Mouse (Mus musculus): ENCODE measurements at regions not wholly inside any gene's neighbourhood (a gene's known extent, or its start where the extent isn't known, plus 50 kb on each side); places are given as distances from the start of the nearest gene placed in this dataset. TPM values are rescaled to one million over a fixed set of nuclear protein-coding genes. Genes with fewer than 3 reads are reported as not detected.

- no peak for ATAC-seq (ENCODE audit: low FRiP score, low read depth)
- H3K27me3 ChIP-seq: no peaks in the 10 kb centered on the region
- H3K9me3 ChIP-seq: no peaks in the 10 kb centered on the region
- no peak overlapping the region for H3K4me2 ChIP-seq (replicated peaks)
- H3K36me3 ChIP-seq: no peaks in the 10 kb centered on the region
- no peak overlapping the region for H3K27ac ChIP-seq (replicated peaks)
- H3K9ac ChIP-seq (replicated peaks): no peak overlapping the region
- 71% methylated on average over 2 of the region's 2 CpGs for WGBS
- no peaks in the 10 kb centered on the region for H3K4me1 ChIP-seq
- H3K4me3 ChIP-seq: no peak overlapping the region
Observed at GRCm38 (mm10) chr11:37442781-37443180, 207.0 kb upstream of the Tenm2 start.

DNA sequence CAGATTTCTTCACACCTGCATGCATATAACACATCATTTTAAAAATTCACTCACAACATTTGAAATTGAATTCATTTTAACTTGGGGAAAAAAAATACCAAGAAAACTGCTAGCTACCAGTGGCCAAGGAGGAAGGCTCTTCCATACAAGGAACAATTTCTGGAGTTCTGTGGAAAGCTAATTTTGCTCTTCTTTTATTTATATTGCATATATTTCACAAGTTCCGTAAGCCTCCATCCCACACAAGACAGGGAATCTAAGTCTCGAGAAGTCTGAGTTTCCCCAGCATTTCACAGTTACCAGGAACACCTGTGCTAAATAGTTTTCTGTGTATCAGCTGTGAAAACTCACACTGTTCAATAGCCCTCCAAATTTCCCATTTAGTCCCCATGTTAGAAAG is 198.8 kb upstream of the Tenm2 start:
- ATAC-seq (ENCODE audit: low FRiP score, low read depth): no peak
- Histone ChIP-seq H3K4me1 (peaks cover 9% of the 10 kb centered on the region), H3K36me3 (no peaks in the 10 kb centered on the region), H3K27ac (replicated peaks) (no peak overlapping the region), H3K9ac (replicated peaks) (no peak overlapping the region), H3K27me3 (no peaks in the 10 kb centered on the region; the same call in 1 of the 2 replicates), H3K4me2 (replicated peaks) (no peak overlapping the region), H3K9me3 (no peaks in the 10 kb centered on the region), H3K4me3 (no peak overlapping the region)
- 71% methylated on average over 2 of the region's 2 CpGs for WGBS

DNA sequence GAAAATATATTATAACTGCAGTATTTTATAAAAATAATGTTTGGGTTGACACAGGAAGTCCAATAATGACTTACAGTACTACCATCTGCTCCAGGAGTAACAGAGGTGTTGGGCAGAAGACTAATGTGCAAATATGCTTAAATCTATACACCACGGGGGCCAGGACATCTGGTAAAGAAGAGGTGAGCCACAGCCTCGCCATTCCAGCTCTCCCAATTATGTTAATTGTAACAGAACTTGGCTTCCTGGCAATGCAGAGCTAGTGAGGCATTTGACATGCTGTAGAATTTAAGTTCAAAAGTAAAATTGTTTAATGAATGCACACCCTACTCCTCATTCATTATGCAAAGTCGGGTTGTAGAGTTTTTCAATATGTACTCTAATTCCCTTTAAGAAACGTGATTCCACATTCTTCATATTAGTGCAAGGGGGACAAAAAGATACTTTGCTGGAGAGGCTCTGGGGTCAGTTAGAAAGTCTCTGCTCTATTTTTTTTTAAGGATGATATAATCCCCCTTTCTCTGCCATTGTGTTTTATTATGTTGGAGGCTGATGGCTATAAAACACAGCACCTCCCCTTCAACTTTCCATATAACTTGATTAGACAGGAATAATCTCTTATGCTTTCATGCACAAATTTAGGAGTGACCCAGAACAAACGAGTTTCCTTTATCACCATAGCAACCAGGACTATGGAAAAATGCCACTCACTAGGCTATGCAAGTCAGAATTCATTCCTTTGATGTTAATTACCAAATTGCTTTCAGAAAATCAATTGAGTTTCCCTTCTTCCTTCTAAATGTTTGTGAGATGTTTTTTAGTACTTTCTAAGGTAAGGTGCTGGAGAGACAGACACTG is 188.8 kb upstream of the Tenm2 start:
- Histone ChIP-seq H3K4me1 (peaks cover 9% of the 10 kb centered on the region), H3K4me2 (replicated peaks) (no peak overlapping the region), H3K27ac (replicated peaks) (no peak overlapping the region), H3K9me3 (no peaks in the 10 kb centered on the region), H3K4me3 (no peak overlapping the region), H3K36me3 (no peaks in the 10 kb centered on the region), H3K9ac (replicated peaks) (no peak overlapping the region), H3K27me3 (peaks cover 7% of the 10 kb centered on the region; the same call in 1 of the 2 replicates)
- 12% methylated on average over 5 of the region's 5 CpGs for WGBS
- ATAC-seq (ENCODE audit: low FRiP score, low read depth): peak; percentile 84

GRCm38 (mm10) chr11:37412868-37413267 is 177.1 kb upstream of the Tenm2 start:
- Histone ChIP-seq H3K4me3 (no peak overlapping the region), H3K27ac (replicated peaks) (no peak overlapping the region), H3K4me2 (replicated peaks) (no peak overlapping the region), H3K4me1 (no peaks in the 10 kb centered on the region), H3K9ac (replicated peaks) (no peak overlapping the region), H3K27me3 (no peaks in the 10 kb centered on the region), H3K36me3 (no peaks in the 10 kb centered on the region), H3K9me3 (no peaks in the 10 kb centered on the region)
- WGBS: 76% methylated on average over 3 of the region's 3 CpGs
- ATAC-seq (ENCODE audit: low FRiP score, low read depth): no peak

DNA sequence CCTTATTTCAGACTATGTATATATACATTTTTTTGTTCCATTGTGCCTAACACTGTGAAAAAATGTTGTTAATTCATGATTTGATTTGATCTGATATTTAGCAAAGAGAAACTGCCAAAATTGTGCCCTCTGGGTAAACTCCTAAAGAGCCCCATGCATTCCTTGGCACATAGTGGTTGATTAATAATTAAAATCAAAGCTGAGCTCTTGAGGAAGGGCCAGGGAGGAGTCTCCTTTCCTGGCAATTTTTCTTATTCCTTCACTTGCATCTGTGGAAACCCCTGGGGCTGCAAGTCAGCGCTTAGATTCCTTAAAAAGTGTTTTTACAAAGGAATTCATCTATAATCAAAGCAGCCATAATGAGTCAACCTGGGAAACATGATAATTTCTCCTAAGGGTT is 132.2 kb upstream of the Tenm2 start:
- H3K36me3 ChIP-seq: no peaks in the 10 kb centered on the region
- no peaks in the 10 kb centered on the region for H3K9me3 ChIP-seq
- no peak overlapping the region for H3K4me3 ChIP-seq
- no peaks in the 10 kb centered on the region for H3K27me3 ChIP-seq
- WGBS: 71% methylated on average over 1 of the region's 1 CpGs
- ATAC-seq (ENCODE audit: low FRiP score, low read depth): no peak
- no peak overlapping the region for H3K27ac ChIP-seq (replicated peaks)
- H3K4me1 ChIP-seq: no peaks in the 10 kb centered on the region
- H3K9ac ChIP-seq (replicated peaks): no peak overlapping the region
- H3K4me2 ChIP-seq (replicated peaks): no peak overlapping the region

- no peaks in the 10 kb centered on the region for H3K4me1 ChIP-seq
- H3K9me3 ChIP-seq: no peaks in the 10 kb centered on the region
- 92% methylated on average over 2 of the region's 2 CpGs for WGBS
- no peak overlapping the region for H3K9ac ChIP-seq (replicated peaks)
- ATAC-seq (ENCODE audit: low FRiP score, low read depth): no peak
- no peak overlapping the region for H3K4me3 ChIP-seq
- no peak overlapping the region for H3K4me2 ChIP-seq (replicated peaks)
- no peaks in the 10 kb centered on the region for H3K36me3 ChIP-seq
- H3K27me3 ChIP-seq: no peaks in the 10 kb centered on the region
- H3K27ac ChIP-seq (replicated peaks): no peak overlapping the region
Observed at GRCm38 (mm10) chr11:37364430-37364829, 128.7 kb upstream of the Tenm2 start.

GRCm38 (mm10) chr11:37355074-37355473 is 119.3 kb upstream of the Tenm2 start:
- H3K4me3 ChIP-seq: no peak overlapping the region
- H3K4me1 ChIP-seq: no peaks in the 10 kb centered on the region
- H3K9me3 ChIP-seq: no peaks in the 10 kb centered on the region
- WGBS: 36% methylated on average over 2 of the region's 2 CpGs
- H3K36me3 ChIP-seq: no peaks in the 10 kb centered on the region
- no peak overlapping the region for H3K9ac ChIP-seq (replicated peaks)
- no peaks in the 10 kb centered on the region for H3K27me3 ChIP-seq
- ATAC-seq (ENCODE audit: low FRiP score, low read depth): peak; percentile 76
- no peak overlapping the region for H3K27ac ChIP-seq (replicated peaks)
- no peak overlapping the region for H3K4me2 ChIP-seq (replicated peaks)

DNA sequence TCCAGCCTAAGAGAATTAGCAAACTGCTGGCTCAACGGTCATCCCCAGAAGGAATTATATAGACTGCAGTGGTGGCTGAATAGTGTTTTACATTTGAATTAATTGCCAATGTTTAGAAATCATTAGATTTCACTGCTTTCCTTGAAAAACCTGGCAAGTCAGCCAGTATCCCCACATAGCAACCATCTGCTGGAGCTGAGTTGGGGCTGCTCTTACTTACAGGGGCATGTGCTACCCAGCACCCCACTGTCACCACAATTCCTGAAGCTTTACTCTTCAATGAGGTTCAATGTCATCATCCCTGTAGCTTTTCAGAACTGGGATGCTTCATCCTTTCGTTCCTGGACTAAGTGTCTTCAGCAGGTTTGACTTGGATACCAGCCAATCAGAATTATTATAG is 73.9 kb upstream of the Tenm2 start:
- Histone ChIP-seq H3K4me2 (replicated peaks) (no peak overlapping the region), H3K9me3 (no peaks in the 10 kb centered on the region), H3K36me3 (no peaks in the 10 kb centered on the region), H3K9ac (replicated peaks) (no peak overlapping the region), H3K27me3 (no peaks in the 10 kb centered on the region), H3K27ac (replicated peaks) (no peak overlapping the region), H3K4me1 (no peaks in the 10 kb centered on the region), H3K4me3 (no peak overlapping the region)
- ATAC-seq (ENCODE audit: low FRiP score, low read depth): no peak
- WGBS: 81% methylated on average over 2 of the region's 2 CpGs

DNA sequence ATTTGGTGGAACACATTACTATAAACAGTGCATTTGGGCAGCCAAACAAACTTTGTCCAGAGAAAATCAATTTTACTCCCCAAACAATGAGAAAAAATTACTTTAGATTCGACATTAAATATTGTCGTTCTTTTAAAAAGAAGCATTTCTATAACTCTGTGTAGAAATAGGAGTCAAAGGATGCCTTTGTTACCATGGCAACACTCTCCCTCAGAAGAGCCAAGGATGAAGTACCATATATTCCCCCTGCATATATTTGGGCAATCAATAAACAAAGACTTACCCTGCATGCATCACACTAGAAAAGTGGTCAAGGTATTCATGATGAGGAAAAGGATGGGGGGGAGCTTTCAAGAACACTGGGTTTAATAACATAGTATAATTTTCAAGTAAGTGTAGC is 70.9 kb upstream of the Tenm2 start:
- H3K9me3 ChIP-seq: no peaks in the 10 kb centered on the region
- no peak overlapping the region for H3K9ac ChIP-seq (replicated peaks)
- H3K4me2 ChIP-seq (replicated peaks): no peak overlapping the region
- ATAC-seq (ENCODE audit: low FRiP score, low read depth): no peak
- no peaks in the 10 kb centered on the region for H3K27me3 ChIP-seq
- H3K36me3 ChIP-seq: no peaks in the 10 kb centered on the region
- no peaks in the 10 kb centered on the region for H3K4me1 ChIP-seq
- WGBS: 89% methylated on average over 2 of the region's 2 CpGs
- no peak overlapping the region for H3K4me3 ChIP-seq
- no peak overlapping the region for H3K27ac ChIP-seq (replicated peaks)

Small RNA genes in the stretch of these regions (microRNA-seq; reads per million reads assigned to microRNA genes)
- gene Gm25693: not detected
